Mouse (Mus musculus) gastrocnemius, postnatal 36 days (tissue): ENCODE results near the gene Tmem210. TPM values are rescaled to one million over a fixed set of nuclear protein-coding genes. Genes with fewer than 3 reads are reported as not detected.
"Not testable (repeated sequence)": the region's sequence is repeated elsewhere in the genome, so short reads cannot be mapped to it uniquely, and the experiment has no call there.

Source experiments
- DNase-seq, 2 experiments: peaks; one replicate each; pipeline ENCODE4 v3.0.0; 2022
- intact Hi-C: fragments of 180-260 bp; cut with DNase I; formaldehyde crosslinking; loops from one replicate; pipeline ENCODE4 v1.15.1; 2025
- long read RNA-seq, 2 experiments: library from polyadenylated mRNA; stranded (forward); transcript quantifications; one replicate each; pipeline ENCODE4 v2.0.0; 2021
- total RNA-seq, 2 experiments: library from RNA; stranded (reverse); gene quantifications; 2 replicates each; pipeline ENCODE4 v1.2.3; 2021

The Tmem210 gene
- total RNA-seq, result not detected
- long read RNA-seq, experiment 1, result 0 reads
- long read RNA-seq, experiment 2, result 0 reads

GRCm38 (mm10) chr2:25287927-25288649, at the start of gene Tmem210:
TSS of gene Tmem210 (plus strand) at chr2:25288145.
- no peak for DNase-seq
- intact Hi-C loops, result loop anchor here (5.0 kb wide), 1 partner anchor 39 kb away; no protein-coding TSS in a partner anchor

GRCm38 (mm10) chr2:25239766-25240165, 48.2 kb upstream of the Tmem210 start:
- intact Hi-C loops, result no loop called here
- DNase-seq, result no peak

GRCm38 (mm10) chr2:25240310-25240709, 47.6 kb upstream of the Tmem210 start:
- intact Hi-C loops, result no loop called here
- DNase-seq, result no peak

GRCm38 (mm10) chr2:25240723-25241437, 47.1 kb upstream of the Tmem210 start:
- intact Hi-C loops, result no loop called here
- DNase-seq, result peak; percentile 40 to 54

GRCm38 (mm10) chr2:25241438-25241775, 46.5 kb upstream of the Tmem210 start:
- intact Hi-C loops, result no loop called here
- no peak for DNase-seq

GRCm38 (mm10) chr2:25242101-25242506, 45.8 kb upstream of the Tmem210 start, which contains the start of the genes Rnf208 and Cysrt1:
TSS of gene Rnf208 (plus strand) at chr2:25242255.
TSS of gene Cysrt1 (minus strand) at chr2:25242452.
- intact Hi-C loops, result no loop called here
- no peak for DNase-seq

GRCm38 (mm10) chr2:25243342-25243741, 44.6 kb upstream of the Tmem210 start:
- no peak for DNase-seq
- intact Hi-C loops, result no loop called here

- intact Hi-C loops, result no loop called here
- no peak for DNase-seq
Observed at GRCm38 (mm10) chr2:25244144-25244543, 43.8 kb upstream of the Tmem210 start.

GRCm38 (mm10) chr2:25246183-25247072, 41.5 kb upstream of the Tmem210 start, which contains the start of gene AL732309.1:
TSS of gene AL732309.1 (minus strand) at chr2:25246863.
- intact Hi-C loops, result no loop called here
- no peak for DNase-seq

GRCm38 (mm10) chr2:25252331-25252730, 35.6 kb upstream of the Tmem210 start:
- intact Hi-C loops, result no loop called here
- DNase-seq, result no peak

- intact Hi-C loops, result no loop called here
Observed at GRCm38 (mm10) chr2:25255284-25255779, 32.6 kb upstream of the Tmem210 start, which contains the start of gene Tmem203. TSS of gene Tmem203 (plus strand) at chr2:25255439.

GRCm38 (mm10) chr2:25256443-25257109, 31.4 kb upstream of the Tmem210 start:
- DNase-seq, intact Hi-C loops: not testable (repeated sequence)

More at GRCm38 (mm10) chr2:25255284-25255779, 32.6 kb upstream of the Tmem210 start, which contains the start of gene Tmem203:
- peak; percentile 78 to 80 for DNase-seq

- intact Hi-C loops, DNase-seq: not testable (repeated sequence)
Observed at GRCm38 (mm10) chr2:25257250-25257649, 30.7 kb upstream of the Tmem210 start.

- intact Hi-C loops, result no loop called here
- no peak for DNase-seq
Observed at GRCm38 (mm10) chr2:25258887-25259286, 29.1 kb upstream of the Tmem210 start.

GRCm38 (mm10) chr2:25261870-25262269, 26.1 kb upstream of the Tmem210 start:
- no peak for DNase-seq
- intact Hi-C loops, result no loop called here

- peak; percentile 86 to 91 for DNase-seq
- intact Hi-C loops, result no loop called here
Observed at GRCm38 (mm10) chr2:25262291-25262767, 25.6 kb upstream of the Tmem210 start, which contains the start of gene Tprn. TSS of gene Tprn (plus strand) at chr2:25262618.

- DNase-seq, result no peak
- intact Hi-C loops, result no loop called here
Observed at GRCm38 (mm10) chr2:25262795-25263622, 24.9 kb upstream of the Tmem210 start.

- no peak for DNase-seq
- intact Hi-C loops, result no loop called here
Observed at GRCm38 (mm10) chr2:25263623-25264285, 24.2 kb upstream of the Tmem210 start.
